Mouse (Mus musculus) limb, embryonic 12.5 days (tissue): ENCODE data around the gene H2-M1. TPM values are rescaled to one million over a fixed set of nuclear protein-coding genes. Genes with fewer than 3 reads are reported as not detected.

Source experiments
- ATAC-seq: fragments of 200-750 bp; cut with Nextera tagmentation; 2 replicates; pipeline ENCODE4 v1.8.0; 2017; ENCODE audit warnings: low read depth, moderate TSS enrichment; ENCODE audit not compliant: insufficient number of reproducible peaks, insufficient read depth, low FRiP score, low TSS enrichment
- H3K27ac ChIP-seq: fragments of 300-500 bp; sonication (generic); 2 replicates; pipeline ENCODE4 v1.5.1; 2016; ENCODE audit warnings: mild to moderate bottlenecking, moderate library complexity
- H3K27me3 ChIP-seq: fragments of 300-500 bp; sonication (generic); 2 replicates; pipeline ENCODE4 v1.6.1; 2016; ENCODE audit warnings: mild to moderate bottlenecking, moderate library complexity
- H3K36me3 ChIP-seq: fragments of 300-500 bp; sonication (generic); 2 replicates; pipeline ENCODE4 v1.6.1; 2016; ENCODE audit warnings: mild to moderate bottlenecking, moderate library complexity
- H3K4me1 ChIP-seq: fragments of 300-500 bp; sonication (generic); replicated peaks from 2 replicates; pipeline ENCODE4 v1.6.1; 2016
- H3K4me2 ChIP-seq: fragments of 300-500 bp; sonication (generic); 2 replicates; pipeline ENCODE4 v1.6.1; 2016; ENCODE audit warnings: mild to moderate bottlenecking, moderate library complexity
- H3K4me3 ChIP-seq: fragments of 300-500 bp; sonication (generic); replicated peaks from 2 replicates; pipeline ENCODE4 v1.5.1; 2016; ENCODE audit warnings: mild to moderate bottlenecking
- H3K9ac ChIP-seq: fragments of 300-500 bp; sonication (generic); replicated peaks from 2 replicates; pipeline ENCODE4 v1.6.1; 2016; ENCODE audit warnings: mild to moderate bottlenecking, moderate library complexity
- H3K9me3 ChIP-seq: fragments of 300-500 bp; sonication (generic); 2 replicates; pipeline ENCODE4 v1.6.1; 2016; ENCODE audit warnings: mild to moderate bottlenecking, moderate library complexity
- WGBS: fragments of 180-500 bp; shearing (Covaris S2); methylation state at CpG from one replicate; pipeline ENCODE4 v1.1.7; 2016; 5-methylcytosine and 5-hydroxymethylcytosine counted together
- polyA plus RNA-seq: library from polyadenylated mRNA; unstranded; fragments of >200 nt; fragmentation: Nextera tagmentation; extraction: Ambion mirVana; gene quantifications from 2 replicates; pipeline ENCODE4 v1.2.1, GENCODE M21; 2016

The H2-M1 gene
- polyA plus RNA-seq: not detected in 2 replicates

DNA sequence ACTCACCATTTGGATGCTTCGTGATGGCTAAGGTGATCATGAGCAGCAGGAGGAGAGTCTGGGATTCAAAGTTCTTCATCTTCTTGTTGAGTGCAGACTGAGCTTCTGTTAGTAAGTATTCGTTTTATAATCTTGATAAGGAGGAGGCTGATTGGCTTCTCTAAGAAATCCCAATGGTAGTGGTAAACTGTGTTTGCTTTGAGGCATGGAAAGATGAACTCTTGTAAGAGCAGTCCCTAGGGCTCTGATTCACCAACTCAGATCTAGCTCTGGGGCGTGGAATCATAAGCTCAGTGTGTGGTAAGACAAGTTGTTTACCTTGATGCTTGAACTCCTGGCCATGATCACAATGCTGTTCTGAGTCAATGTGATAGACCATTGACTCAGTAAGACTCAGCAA lies at the start of gene H2-M1:
TSS of gene H2-M1 (minus strand) at position 101 of the 400 bp plus-strand sequence.
- 67% methylated on average over 3 of the region's 3 CpGs for WGBS
- H3K27me3 ChIP-seq: no peaks in the 10 kb centered on the region
- H3K9me3 ChIP-seq: no peaks in the 10 kb centered on the region
- ATAC-seq: no peak
- no peak within 1 kb of the TSS for H3K27ac ChIP-seq
- no peaks in the 10 kb centered on the region for H3K36me3 ChIP-seq
- no peak within 1 kb of the TSS for H3K9ac ChIP-seq
- H3K4me3 ChIP-seq: no peak within 1 kb of the TSS
- no peaks in the 10 kb centered on the region for H3K4me1 ChIP-seq
- no peak within 1 kb of the TSS for H3K4me2 ChIP-seq

- ATAC-seq: no peak
- no peak overlapping the region for H3K27ac ChIP-seq
- 77% methylated on average over 2 of the region's 2 CpGs for WGBS
Observed at GRCm38 (mm10) chr17:36697693-36698092, 25.7 kb upstream of the H2-M1 start.

DNA sequence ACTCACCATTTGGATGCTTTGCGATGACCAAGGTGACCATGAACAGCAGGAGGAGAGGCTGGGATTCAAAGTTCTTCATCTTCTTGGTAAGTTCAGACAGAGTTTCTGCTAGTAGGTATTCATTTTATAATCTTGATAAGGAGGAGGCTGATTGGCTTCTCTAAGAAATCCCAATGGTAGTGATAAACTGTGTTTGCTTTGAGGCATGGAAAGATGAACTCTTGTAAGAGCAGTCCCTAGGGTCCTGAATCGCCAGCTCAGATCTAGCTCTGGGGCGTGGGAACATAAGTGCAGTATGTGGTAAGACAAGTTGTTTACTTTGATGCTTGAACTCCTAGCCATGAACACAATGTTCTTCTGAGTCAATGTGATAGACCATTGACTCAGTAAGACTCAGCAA lies 29.5 kb downstream of the H2-M1 start, which contains the start of gene H2-M9:
TSS of gene H2-M9 (minus strand) at position 101 of the 400 bp plus-strand sequence.
- H3K27me3 ChIP-seq: no peaks in the 10 kb centered on the region
- no peaks in the 10 kb centered on the region for H3K36me3 ChIP-seq
- no peak within 1 kb of the TSS for H3K27ac ChIP-seq
- no peak for ATAC-seq
- WGBS: 96% methylated on average over 3 of the region's 3 CpGs
- H3K9ac ChIP-seq: no peak within 1 kb of the TSS
- H3K4me3 ChIP-seq: no peak within 1 kb of the TSS
- H3K9me3 ChIP-seq: no peaks in the 10 kb centered on the region
- H3K4me1 ChIP-seq: no peaks in the 10 kb centered on the region
- no peak within 1 kb of the TSS for H3K4me2 ChIP-seq

More at GRCm38 (mm10) chr17:36697693-36698092, 25.7 kb upstream of the H2-M1 start:
- Histone ChIP-seq H3K4me2 (no peak overlapping the region), H3K4me3 (no peak overlapping the region), H3K9me3 (no peaks in the 10 kb centered on the region), H3K4me1 (no peaks in the 10 kb centered on the region), H3K36me3 (no peaks in the 10 kb centered on the region), H3K9ac (no peak overlapping the region), H3K27me3 (no peaks in the 10 kb centered on the region)

Other genes with a start within 250 kb of the H2-M1 start
- gene H2-M10.4, start 209.9 kb downstream of the H2-M1 start, polyA plus RNA-seq: not detected in 2 replicates
- not detected in 2 replicates for gene H2-M11, start 125.1 kb downstream of the H2-M1 start, polyA plus RNA-seq
- gene H2-M9, start 29.6 kb downstream of the H2-M1 start, polyA plus RNA-seq: not detected in 2 replicates
- gene H2-M10.5, start 100.7 kb upstream of the H2-M1 start, polyA plus RNA-seq: not detected in 2 replicates
- gene H2-M10.6, start 140.0 kb upstream of the H2-M1 start, polyA plus RNA-seq: not detected in 2 replicates
- 49.5 and 57.3 TPM in 2 replicates for gene Trim26, start 164.9 kb upstream of the H2-M1 start, polyA plus RNA-seq
- gene Trim15, start 195.0 kb upstream of the H2-M1 start, polyA plus RNA-seq: 0.15 and 0.41 TPM in 2 replicates
- 5.8 and 6.7 TPM in 2 replicates for gene Trim10, start 197.4 kb upstream of the H2-M1 start, polyA plus RNA-seq
- not detected in 2 replicates for gene Trim40, start 217.9 kb upstream of the H2-M1 start, polyA plus RNA-seq
- not detected in 2 replicates for gene Trim31, start 225.9 kb upstream of the H2-M1 start, polyA plus RNA-seq